Mouse (Mus musculus) forebrain, postnatal 0 days (tissue): ENCODE measurements at regions not wholly inside any gene's neighbourhood (a gene's known extent, or its start where the extent isn't known, plus 50 kb on each side); places are given as distances from the start of the nearest gene placed in this dataset.

Source experiments
- ATAC-seq: fragments of 200-750 bp; cut with Nextera tagmentation; 2 replicates; pipeline ENCODE4 v1.8.0; 2017; ENCODE audit warnings: mild to moderate bottlenecking, moderate library complexity
- DNase-seq: peaks from one replicate; pipeline ENCODE4 v3.0.0-alpha.2; 2015
- H3K27ac ChIP-seq: fragments of 300-500 bp; sonication (generic); 2 replicates; pipeline ENCODE4 v1.5.1; 2014; ENCODE audit warnings: low read depth, mild to moderate bottlenecking, antibody characterized with exemption, low read length, moderate library complexity, mixed read lengths
- H3K27me3 ChIP-seq: fragments of 300-500 bp; sonication (generic); 2 replicates; pipeline ENCODE4 v1.6.1; 2014; ENCODE audit warnings: mild to moderate bottlenecking, low read length, mixed read lengths; ENCODE audit not compliant: insufficient read depth
- H3K36me3 ChIP-seq: fragments of 300-500 bp; sonication (generic); 2 replicates; pipeline ENCODE4 v1.6.1; 2014; ENCODE audit warnings: mild to moderate bottlenecking, moderate library complexity; ENCODE audit not compliant: insufficient read depth
- H3K4me1 ChIP-seq: fragments of 300-500 bp; sonication (generic); 2 replicates; pipeline ENCODE4 v1.6.1; 2014; ENCODE audit warnings: antibody characterized with exemption; ENCODE audit not compliant: insufficient read depth
- H3K4me2 ChIP-seq: fragments of 300-500 bp; sonication (generic); 2 replicates; pipeline ENCODE4 v1.6.1; 2014; ENCODE audit warnings: low read depth, mild to moderate bottlenecking, moderate library complexity
- H3K4me3 ChIP-seq: fragments of 300-500 bp; sonication (generic); 2 replicates; pipeline ENCODE4 v1.5.1; 2014; ENCODE audit warnings: low read depth, low read length, mixed read lengths
- H3K9ac ChIP-seq: fragments of 300-500 bp; sonication (generic); 2 replicates; pipeline ENCODE4 v1.6.1; 2014; ENCODE audit warnings: mild to moderate bottlenecking
- H3K9me3 ChIP-seq: fragments of 300-500 bp; sonication (generic); 2 replicates; pipeline ENCODE4 v1.6.1; 2016; ENCODE audit warnings: low read length
- CTCF ChIP-seq: sonication (generic); IDR thresholded peaks from 2 replicates; pipeline ENCODE4 v1.5.1; 2016; ENCODE audit warnings: antibody characterized with exemption, control low read depth, low read depth
- WGBS: fragments of 180-500 bp; shearing (Covaris S2); extraction: QIAGEN DNeasy Blood & Tissue Kit; methylation state at CpG from one replicate; pipeline ENCODE4 v1.1.7; 2014; 5-methylcytosine and 5-hydroxymethylcytosine counted together

DNA sequence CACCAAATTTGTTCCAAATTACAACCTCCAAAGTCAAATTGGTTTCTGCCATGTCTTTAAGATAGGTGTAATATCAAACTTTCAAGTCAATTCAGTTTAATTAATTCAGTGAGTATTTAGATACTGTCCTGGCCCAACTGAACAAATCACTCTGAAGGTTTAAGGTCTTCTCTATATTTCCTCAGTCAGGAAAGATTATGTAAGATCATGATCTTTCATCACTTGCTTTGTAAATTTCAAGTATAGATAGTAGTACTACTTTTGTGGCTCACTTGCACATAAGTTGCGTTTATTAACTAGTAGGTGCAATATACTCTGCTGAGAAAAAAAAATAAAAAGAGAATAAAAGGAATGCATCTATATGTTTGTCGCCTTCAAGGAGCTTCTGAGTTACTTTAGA, 485.4 kb downstream of the H2al1n start:
- DNase-seq (no peak), ATAC-seq (no peak)
- Histone ChIP-seq H3K9me3 (no peaks in the 10 kb centered on the region), H3K4me2 (no peak overlapping the region), H3K27me3 (no peaks in the 10 kb centered on the region), H3K9ac (no peak overlapping the region), H3K27ac (no peak overlapping the region), H3K36me3 (no peaks in the 10 kb centered on the region), H3K4me1 (no peaks in the 10 kb centered on the region), H3K4me3 (no peak overlapping the region)
- no peak for TF ChIP-seq CTCF
- 90% methylated on average over 2 of the region's 2 CpGs for WGBS

DNA sequence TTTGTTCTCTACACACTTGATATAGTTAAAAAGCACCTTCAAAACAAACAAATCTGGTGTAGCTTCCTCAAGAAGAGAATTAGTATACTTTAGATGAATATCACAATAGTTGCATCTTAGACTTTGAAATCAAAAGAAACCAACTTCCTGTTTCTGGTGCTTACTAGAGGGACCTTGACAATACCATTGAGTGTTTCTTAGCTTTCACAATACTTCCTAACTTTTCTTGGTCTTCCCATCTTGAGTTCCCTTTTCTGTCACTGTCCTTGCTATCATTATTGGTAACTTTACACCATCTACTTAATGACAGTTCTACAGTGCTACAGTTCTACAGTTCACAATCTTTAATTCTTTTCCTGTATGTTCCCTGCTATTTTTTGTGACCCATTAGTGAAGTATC, 528.1 kb downstream of the H2al1n start:
- H3K4me2 ChIP-seq = no peak overlapping the region
- ATAC-seq (no peak), DNase-seq (no peak)
- no peak overlapping the region for H3K9ac ChIP-seq
- H3K4me3 ChIP-seq = no peak overlapping the region
- no peak for TF ChIP-seq CTCF
- no peak overlapping the region for H3K27ac ChIP-seq
- H3K36me3 ChIP-seq = no peaks in the 10 kb centered on the region
- no peaks in the 10 kb centered on the region for H3K9me3 ChIP-seq
- no peaks in the 10 kb centered on the region for H3K4me1 ChIP-seq
- H3K27me3 ChIP-seq = no peaks in the 10 kb centered on the region
